Mouse (Mus musculus) CH12.LX (cell line): ENCODE measurements around the gene Sarnp. TPM values are rescaled to one million over a fixed set of nuclear protein-coding genes. Genes with fewer than 3 reads are reported as not detected.

ENCODE experiments used
- DNase-seq: peaks from one replicate; pipeline ENCODE4 v3.0.0-alpha.2; 2013; ENCODE audit errors: extremely low read depth
- H3K27ac ChIP-seq: 2 replicates; pipeline ENCODE4 v1.5.1; 2012; ENCODE audit warnings: low read depth, mild to moderate bottlenecking, control low read depth, moderate library complexity; ENCODE audit not compliant: insufficient read depth
- H3K27me3 ChIP-seq: replicated peaks from 2 replicates; pipeline ENCODE3; 2012; ENCODE audit warnings: inconsistent platforms
- H3K36me3 ChIP-seq, 2 experiments: replicated peaks in 1 of 2; 2 replicates each; pipeline versions ENCODE3 to v1.6.1; 2012; ENCODE audit warnings: inconsistent platforms in 1 of 2, low read length in 1 of 2, mild to moderate bottlenecking in 1 of 2, mixed read lengths in 1 of 2, moderate library complexity in 1 of 2; ENCODE audit not compliant: control insufficient read depth in 1 of 2, insufficient read depth in 1 of 2
- H3K4me1 ChIP-seq, 2 experiments: 2 replicates each; pipeline ENCODE4 v1.6.1; 2012; ENCODE audit warnings: inconsistent platforms in 1 of 2, moderate library complexity in 1 of 2; ENCODE audit not compliant: insufficient read depth in 2 of 2, control insufficient read depth in 1 of 2
- H3K4me2 ChIP-seq: 2 replicates; pipeline ENCODE4 v1.6.1; 2012; ENCODE audit warnings: low read depth, mild to moderate bottlenecking, control low read depth; ENCODE audit not compliant: poor library complexity, insufficient read depth, severe bottlenecking
- H3K4me3 ChIP-seq, 3 experiments: fragments of 150-350 bp in 1 of 3; sonication (generic) in 1 of 3; replicated peaks in 1 of 3; 2 replicates each; pipeline versions ENCODE3 to v1.5.1; 2011 to 2012; ENCODE audit warnings: low read depth in 2 of 3, low read length in 2 of 3, mild to moderate bottlenecking in 2 of 3, moderate library complexity in 2 of 3, control low read depth in 1 of 3, improper control_type of control experiment in 1 of 3, inconsistent platforms in 1 of 3, mixed read lengths in 1 of 3; ENCODE audit not compliant: poor library complexity in 1 of 3
- H3K79me2 ChIP-seq: replicated peaks from 2 replicates; pipeline ENCODE4 v1.6.1; 2012; ENCODE audit warnings: mild to moderate bottlenecking, moderate library complexity; ENCODE audit not compliant: control insufficient read depth, poor library complexity, insufficient read depth, severe bottlenecking; ENCODE audit errors: extremely low read depth
- H3K9ac ChIP-seq: 2 replicates; pipeline ENCODE4 v1.6.1; 2012; ENCODE audit warnings: low read depth, mild to moderate bottlenecking, control low read depth, moderate library complexity; ENCODE audit not compliant: insufficient read depth
- H3K9me3 ChIP-seq: replicated peaks from 2 replicates; pipeline ENCODE3; 2012; ENCODE audit warnings: low read length, inconsistent platforms, mixed read lengths
- CHD2 ChIP-seq: IDR thresholded peaks from 2 replicates; pipeline ENCODE4 v1.6.1; 2011; ENCODE audit warnings: low read length, improper control_type of control experiment
- CTCF ChIP-seq, 2 experiments: IDR thresholded peaks in 1 of 2; conservative IDR thresholded peaks in 1 of 2; 2 replicates each; pipeline ENCODE4 v1.5.1; 2011 to 2012; ENCODE audit warnings: low read depth in 2 of 2, low read length in 2 of 2, improper control_type of control experiment in 1 of 2, inconsistent platforms in 1 of 2, mild to moderate bottlenecking in 1 of 2, moderate library complexity in 1 of 2
- E2F4 ChIP-seq: IDR thresholded peaks from 2 replicates; pipeline ENCODE4 v1.6.1; 2011; ENCODE audit warnings: low read depth, low read length, improper control_type of control experiment; ENCODE audit not compliant: insufficient replicate concordance
- JUN ChIP-seq: IDR thresholded peaks from 2 replicates; pipeline ENCODE4 v1.6.1; 2011; ENCODE audit warnings: low read depth, mild to moderate bottlenecking, low read length, improper control_type of control experiment, moderate library complexity; ENCODE audit not compliant: insufficient read depth
- JUND ChIP-seq: conservative IDR thresholded peaks from 2 replicates; pipeline ENCODE4 v1.6.1; 2011; ENCODE audit warnings: low read depth, low read length, improper control_type of control experiment
- MAFK ChIP-seq: IDR thresholded peaks from 2 replicates; pipeline ENCODE4 v1.6.1; 2011; ENCODE audit warnings: low read length, improper control_type of control experiment; ENCODE audit not compliant: insufficient replicate concordance
- MAX ChIP-seq: IDR thresholded peaks from 2 replicates; pipeline ENCODE4 v1.6.1; 2011; ENCODE audit warnings: low read length, improper control_type of control experiment
- RAD21 ChIP-seq: IDR thresholded peaks from 2 replicates; pipeline ENCODE4 v1.6.1; 2011; ENCODE audit warnings: low read depth, mild to moderate bottlenecking, low read length, improper control_type of control experiment, moderate library complexity
- SIN3A ChIP-seq: IDR thresholded peaks from 2 replicates; pipeline ENCODE4 v1.6.1; 2012; ENCODE audit warnings: low read length, improper control_type of control experiment, inconsistent platforms
- USF2 ChIP-seq: conservative IDR thresholded peaks from 2 replicates; pipeline ENCODE4 v1.6.1; 2011; ENCODE audit warnings: low read depth, low read length, improper control_type of control experiment
- dilution Hi-C: fragments of 300-500 bp; cut with MboI; formaldehyde crosslinking; loops from 2 replicates; pipeline ENCODE4 v1.14.3; 2020; ENCODE audit warnings: low sequenced_read_pairs; ENCODE audit not compliant: extremely low pct_unique_long_range_greater_than_20kb, extremely low pct_ligation_motif_present
- in situ Hi-C: fragments of 300-500 bp; cut with MboI; formaldehyde crosslinking; loops from 3 replicates; pipeline ENCODE4 v1.14.3; 2019; ENCODE audit warnings: low sequenced_read_pairs, low pct_ligation_motif_present, low pct_unique_long_range_greater_than_20kb, mixed read lengths
- polyA plus RNA-seq: library from polyadenylated mRNA; unstranded; fragments of >175 nt; gene quantifications from 2 replicates; pipeline ENCODE4 v1.2.1, GENCODE M21; 2012; ENCODE audit warnings: low read depth; ENCODE audit not compliant: insufficient read length
- total RNA-seq, 2 experiments: library from RNA; depleted of rRNA; stranded (reverse); fragments of 300-350 nt in 1 of 2; fragments of >200 nt in 1 of 2; gene quantifications; 2 replicates each; pipeline ENCODE4 v1.2.3; 2012 to 2014

Sarnp gene
- total and polyA plus RNA-seq, 3 experiments = 75.4 to 283 (median 170) TPM

GRCm38 (mm10) chr10:128899759-128900490 is 82.8 kb downstream of the Sarnp start:
- DNase-seq = no peak
- Histone ChIP-seq H3K4me3 (no peak overlapping the region), H3K27ac (no peak overlapping the region), H3K4me2 (no peak overlapping the region), H3K27me3 (peaks cover 11% of the 10 kb centered on the region), H3K9me3 (no peaks in the 10 kb centered on the region), H3K79me2 (no peaks in the 10 kb centered on the region)
- TF ChIP-seq RAD21 = no peak
- TF ChIP-seq CTCF (conservative IDR thresholded peaks at IDR 0.05 in 1 of 2, IDR thresholded peaks at IDR 0.05 in 1 of 2; ENCODE audit: low read depth in 2 of 2, low read length in 2 of 2) = no peak
- TF ChIP-seq JUN = no peak
- TF ChIP-seq MAFK = no peak
- no peak for TF ChIP-seq JUND
- no peak for TF ChIP-seq MAX
- TF ChIP-seq E2F4 = no peak
- TF ChIP-seq, all 38 proteins: peak for 0
- in situ Hi-C loops (loop anchor here (5.0 kb wide), 2 partner anchors 63 to 128 kb away; no protein-coding TSS in a partner anchor), dilution Hi-C loops (no loop called here)
- H3K9ac ChIP-seq = no peak overlapping the region
- H3K36me3 ChIP-seq = no peaks in the 10 kb centered on the region
- peaks cover 8% of the 10 kb centered on the region in 2 experiments; a peak in 3 of 4 replicates for H3K4me1 ChIP-seq

GRCm38 (mm10) chr10:128900698-128901097 is 83.6 kb downstream of the Sarnp start, which contains the start of gene Cd63:
Cd63 (plus strand) TSS chr10:128900989.
- H3K9me3 ChIP-seq = no peaks in the 10 kb centered on the region
- dilution Hi-C loops = no loop called here
- H3K27me3 ChIP-seq = peaks cover 11% of the 10 kb centered on the region
- H3K4me2 ChIP-seq = no peak within 1 kb of the TSS
- no peak for TF ChIP-seq SIN3A
- H3K9ac ChIP-seq = no peak within 1 kb of the TSS
- H3K79me2 ChIP-seq = no peaks in the 10 kb centered on the region
- no peak for DNase-seq
- no peaks in the 10 kb centered on the region for H3K36me3 ChIP-seq
- in situ Hi-C loops = no loop called here
- H3K4me3 ChIP-seq = no peak within 1 kb of the TSS
- H3K4me1 ChIP-seq = peaks cover 7 to 8% of the 10 kb centered on the region in 2 experiments; a peak in 3 of 4 replicates
- no peak within 1 kb of the TSS for H3K27ac ChIP-seq

GRCm38 (mm10) chr10:128901409-128901808 is 84.3 kb downstream of the Sarnp start:
- TF ChIP-seq USF2 (no peak), CHD2 (no peak), JUN (no peak)
- no peak overlapping the region for H3K27ac ChIP-seq
- no peak overlapping the region for H3K9ac ChIP-seq
- peaks cover 5 to 8% of the 10 kb centered on the region in 2 experiments for H3K4me1 ChIP-seq
- in situ Hi-C loops = no loop called here
- H3K4me3 ChIP-seq = no peak overlapping the region
- no peaks in the 10 kb centered on the region for H3K79me2 ChIP-seq
- no peaks in the 10 kb centered on the region for H3K9me3 ChIP-seq
- H3K36me3 ChIP-seq = no peaks in the 10 kb centered on the region
- dilution Hi-C loops = no loop called here
- H3K4me2 ChIP-seq = no peak overlapping the region
- DNase-seq = no peak
- H3K27me3 ChIP-seq = peaks cover 5% of the 10 kb centered on the region
